Mouse (Mus musculus) embryonic facial prominence, embryonic 13.5 days (tissue): ENCODE measurements around the gene Bsn. TPM values are rescaled to one million over a fixed set of nuclear protein-coding genes. Genes with fewer than 3 reads are reported as not detected.

Experiments
- ATAC-seq: fragments of 200-750 bp; cut with Nextera tagmentation; 2 replicates; pipeline ENCODE4 v1.8.0; 2017; ENCODE audit warnings: low read depth; ENCODE audit not compliant: insufficient number of reproducible peaks, insufficient read depth, low FRiP score, low TSS enrichment
- H3K27ac ChIP-seq: fragments of 300-500 bp; sonication (generic); 2 replicates; pipeline ENCODE4 v1.5.1; 2015; ENCODE audit warnings: moderate library complexity, mild to moderate bottlenecking, inconsistent platforms
- H3K27me3 ChIP-seq: fragments of 300-500 bp; sonication (generic); 2 replicates; pipeline ENCODE4 v1.6.1; 2015; ENCODE audit warnings: mild to moderate bottlenecking, inconsistent platforms
- H3K36me3 ChIP-seq: fragments of 300-500 bp; sonication (generic); 2 replicates; pipeline ENCODE4 v1.6.1; 2015; ENCODE audit warnings: mild to moderate bottlenecking, inconsistent platforms
- H3K4me1 ChIP-seq: fragments of 300-500 bp; sonication (generic); 2 replicates; pipeline ENCODE4 v1.6.1; 2015; ENCODE audit warnings: inconsistent platforms
- H3K4me2 ChIP-seq: fragments of 300-500 bp; sonication (generic); 2 replicates; pipeline ENCODE4 v1.6.1; 2015; ENCODE audit warnings: moderate library complexity, mild to moderate bottlenecking, inconsistent platforms
- H3K4me3 ChIP-seq: fragments of 300-500 bp; sonication (generic); 2 replicates; pipeline ENCODE4 v1.5.1; 2015; ENCODE audit warnings: mild to moderate bottlenecking, inconsistent platforms
- H3K9ac ChIP-seq: fragments of 300-500 bp; sonication (generic); 2 replicates; pipeline ENCODE4 v1.6.1; 2015; ENCODE audit warnings: mild to moderate bottlenecking, inconsistent platforms
- H3K9me3 ChIP-seq: fragments of 300-500 bp; sonication (generic); 2 replicates; pipeline ENCODE4 v1.6.1; 2016; ENCODE audit warnings: inconsistent platforms
- WGBS: fragments of 180-500 bp; shearing (Covaris S2); methylation state at CpG from one replicate; pipeline ENCODE4 v1.1.7; 2015; ENCODE audit warnings: mixed read lengths; 5-methylcytosine and 5-hydroxymethylcytosine counted together
- polyA plus RNA-seq: library from polyadenylated mRNA; unstranded; fragments of >200 nt; fragmentation: Nextera tagmentation; extraction: Ambion mirVana; gene quantifications from 2 replicates; pipeline ENCODE4 v1.2.1, GENCODE M21; 2015

The Bsn gene
- polyA plus RNA-seq, 1 experiment from 2014 or later, result 0.63 TPM

DNA sequence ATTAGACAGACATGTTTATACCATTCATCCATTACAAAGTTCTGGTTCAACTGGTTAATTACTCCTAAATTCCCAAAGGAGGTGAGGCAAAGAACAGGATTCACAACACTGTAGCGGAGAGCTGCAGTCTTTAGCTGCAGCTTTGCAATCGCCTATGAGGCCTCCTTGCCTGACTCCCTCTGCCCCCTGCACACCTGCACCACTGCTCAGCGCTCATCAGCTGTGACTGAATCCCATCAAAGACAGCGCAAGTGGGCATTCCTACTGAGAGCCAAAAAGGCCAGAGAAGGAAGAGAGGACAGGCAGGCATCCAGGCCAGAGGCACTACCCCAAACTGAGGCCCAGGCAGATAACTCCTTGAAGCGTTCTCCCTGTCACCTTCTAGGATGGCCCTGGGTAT, 42.6 kb downstream of the Bsn start:
- no peak overlapping the region for H3K4me3 ChIP-seq
- H3K4me1 ChIP-seq, result no peaks in the 10 kb centered on the region
- H3K9ac ChIP-seq, result no peak overlapping the region
- no peak overlapping the region for H3K27ac ChIP-seq
- ATAC-seq, result no peak
- H3K9me3 ChIP-seq, result no peaks in the 10 kb centered on the region
- no peaks in the 10 kb centered on the region for H3K27me3 ChIP-seq
- 70% methylated on average over 5 of the region's 5 CpGs for WGBS
- H3K36me3 ChIP-seq, result no peaks in the 10 kb centered on the region
- no peak overlapping the region for H3K4me2 ChIP-seq

DNA sequence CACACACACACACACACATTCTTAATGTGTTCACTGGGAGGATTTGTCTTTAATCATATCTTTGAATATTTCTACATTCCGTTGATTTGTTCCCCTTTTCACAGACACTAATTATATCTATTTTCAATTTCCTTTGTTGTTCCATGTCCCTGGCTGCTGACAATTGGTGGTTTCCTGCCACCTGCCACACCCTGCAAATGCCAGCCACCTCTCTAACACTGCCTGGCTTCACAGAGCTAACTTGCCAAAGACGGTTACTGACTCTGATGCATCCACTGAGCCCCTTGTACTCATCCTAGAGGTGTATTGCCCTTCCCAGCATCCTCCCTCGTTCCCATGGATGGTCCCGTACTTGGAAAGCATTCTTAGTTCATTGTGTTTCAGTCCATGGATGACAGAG, 43.7 kb downstream of the Bsn start:
- H3K9ac ChIP-seq, result no peak overlapping the region
- H3K27ac ChIP-seq, result no peak overlapping the region
- H3K27me3 ChIP-seq, result no peaks in the 10 kb centered on the region
- no peaks in the 10 kb centered on the region for H3K36me3 ChIP-seq
- 76% methylated on average over 4 of the region's 4 CpGs for WGBS
- H3K9me3 ChIP-seq, result no peaks in the 10 kb centered on the region
- H3K4me1 ChIP-seq, result no peaks in the 10 kb centered on the region
- H3K4me3 ChIP-seq, result no peak overlapping the region
- ATAC-seq, result no peak
- H3K4me2 ChIP-seq, result no peak overlapping the region

DNA sequence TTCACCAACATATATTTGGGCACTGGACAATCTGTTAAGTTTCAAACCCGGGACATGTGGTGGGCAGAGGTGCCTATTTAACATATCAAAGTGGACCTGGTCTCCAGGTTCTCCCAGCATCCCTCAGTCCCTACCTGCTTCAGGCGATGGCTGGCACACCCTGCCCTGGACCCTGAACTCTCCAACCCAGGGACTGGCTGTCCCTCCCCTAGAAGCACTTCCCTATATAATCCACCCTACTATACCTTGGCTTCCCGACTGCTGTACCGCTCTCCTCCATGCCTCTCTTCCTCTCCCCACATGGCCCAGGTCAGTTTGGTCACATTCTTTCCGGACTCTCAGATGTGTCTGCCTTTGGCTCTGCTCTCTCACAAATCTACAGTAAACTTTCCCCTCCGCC, 44.4 kb downstream of the Bsn start:
- WGBS, result 62% methylated on average over 6 of the region's 6 CpGs
- Histone ChIP-seq H3K4me1 (no peaks in the 10 kb centered on the region), H3K27ac (no peak overlapping the region), H3K4me2 (no peak overlapping the region), H3K9ac (no peak overlapping the region), H3K4me3 (no peak overlapping the region), H3K9me3 (no peaks in the 10 kb centered on the region), H3K36me3 (no peaks in the 10 kb centered on the region), H3K27me3 (no peaks in the 10 kb centered on the region)
- ATAC-seq, result no peak

DNA sequence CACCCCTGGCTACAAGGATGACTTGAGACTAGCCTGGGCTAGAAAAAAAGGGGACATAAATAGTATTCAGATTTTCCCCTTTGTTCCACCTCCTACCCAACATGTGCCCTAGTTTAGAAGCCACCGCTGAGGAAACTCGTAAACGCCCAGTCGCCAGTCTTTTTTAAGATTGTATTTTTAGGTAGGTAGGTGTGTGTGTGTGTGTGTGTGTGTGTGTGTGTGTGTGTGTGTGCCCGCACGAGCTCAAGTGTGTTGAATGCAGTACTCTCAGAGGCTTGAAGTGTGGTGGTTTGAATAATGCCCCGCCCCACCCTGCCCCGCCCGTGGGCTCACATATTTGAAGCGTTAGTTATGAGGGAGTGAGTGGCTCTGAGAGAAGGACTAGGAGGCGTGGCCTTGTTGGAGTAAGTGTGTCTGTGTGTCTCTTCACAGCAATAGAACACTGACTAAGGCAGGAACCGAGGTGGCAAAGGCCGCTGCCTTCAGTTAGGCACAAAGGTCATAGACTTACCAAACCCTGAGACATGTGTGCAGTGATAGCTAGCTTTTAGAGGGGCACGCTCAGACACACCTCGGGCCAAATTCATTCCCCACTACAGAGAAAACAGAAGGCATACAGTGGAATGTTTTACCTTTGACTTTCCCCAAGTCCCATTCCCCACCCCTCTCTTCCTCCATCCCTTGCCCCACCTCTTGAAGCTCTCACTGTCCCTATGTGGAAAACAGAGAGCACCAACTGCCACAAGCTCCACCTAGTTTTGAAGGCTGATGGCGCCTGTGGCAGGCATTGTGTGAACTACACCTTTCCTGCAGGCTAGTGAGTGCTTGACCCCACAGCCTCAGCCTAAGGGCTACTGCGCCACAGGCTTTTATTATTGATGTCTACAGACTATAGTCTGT, 45.6 kb downstream of the Bsn start:
- Histone ChIP-seq H3K27me3 (no peaks in the 10 kb centered on the region), H3K4me2 (no peak overlapping the region), H3K4me1 (no peaks in the 10 kb centered on the region), H3K9me3 (no peaks in the 10 kb centered on the region), H3K9ac (no peak overlapping the region), H3K4me3 (no peak overlapping the region), H3K27ac (no peak overlapping the region), H3K36me3 (no peaks in the 10 kb centered on the region)
- ATAC-seq, result no peak
- WGBS, result 76% methylated on average over 17 of the region's 17 CpGs

DNA sequence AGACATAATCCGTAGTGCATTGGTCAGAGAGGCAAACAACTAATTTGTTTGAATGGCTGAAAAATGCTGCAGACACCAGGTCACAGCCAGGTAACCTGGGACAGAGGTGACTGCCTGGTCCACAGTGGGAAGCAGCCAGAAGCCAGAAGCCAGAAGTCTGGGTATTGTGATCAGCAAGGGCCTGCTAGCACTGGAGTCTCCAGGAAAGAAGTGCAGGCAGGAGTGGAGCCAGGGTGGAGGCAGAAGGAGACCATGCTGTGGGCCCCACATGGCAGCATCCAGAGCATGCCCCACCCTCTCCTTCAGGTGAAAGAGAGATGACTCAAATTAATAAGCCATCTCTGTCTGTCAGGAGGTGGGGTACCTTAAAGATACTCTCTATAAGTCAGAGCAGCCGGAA, 46.7 kb downstream of the Bsn start:
- Histone ChIP-seq H3K4me3 (no peak overlapping the region), H3K27ac (no peak overlapping the region), H3K27me3 (no peaks in the 10 kb centered on the region), H3K9ac (no peak overlapping the region), H3K4me2 (no peak overlapping the region), H3K9me3 (no peaks in the 10 kb centered on the region), H3K36me3 (no peaks in the 10 kb centered on the region), H3K4me1 (no peaks in the 10 kb centered on the region)
- ATAC-seq, result no peak
- WGBS, result 71% methylated on average over 2 of the region's 2 CpGs

DNA sequence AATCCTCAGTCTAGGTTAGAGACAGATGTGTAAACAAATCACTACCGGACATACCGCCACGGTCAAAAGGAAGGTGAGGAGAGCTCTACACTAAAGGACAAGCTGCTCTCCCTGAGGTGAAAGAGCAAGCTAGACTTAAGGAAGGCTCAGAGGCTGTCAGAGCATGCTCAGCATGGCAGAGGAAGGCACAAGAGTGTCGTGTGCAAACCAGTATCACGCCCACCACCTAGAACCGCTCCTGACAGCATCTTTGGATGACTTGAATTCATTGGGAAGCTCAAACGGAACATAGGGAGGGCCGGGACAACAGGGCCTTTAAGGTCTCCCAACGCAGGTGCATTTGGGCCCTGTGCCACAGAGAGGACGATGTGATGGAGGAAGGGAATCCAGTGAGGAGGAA, 48.8 kb downstream of the Bsn start:
- H3K9me3 ChIP-seq, result no peaks in the 10 kb centered on the region
- WGBS, result 88% methylated on average over 10 of the region's 10 CpGs
- H3K27ac ChIP-seq, result no peak overlapping the region
- H3K36me3 ChIP-seq, result no peaks in the 10 kb centered on the region
- H3K27me3 ChIP-seq, result no peaks in the 10 kb centered on the region
- H3K4me2 ChIP-seq, result no peak overlapping the region
- no peak for ATAC-seq
- H3K4me3 ChIP-seq, result no peak overlapping the region
- H3K9ac ChIP-seq, result no peak overlapping the region
- H3K4me1 ChIP-seq, result peaks cover 14% of the 10 kb centered on the region

DNA sequence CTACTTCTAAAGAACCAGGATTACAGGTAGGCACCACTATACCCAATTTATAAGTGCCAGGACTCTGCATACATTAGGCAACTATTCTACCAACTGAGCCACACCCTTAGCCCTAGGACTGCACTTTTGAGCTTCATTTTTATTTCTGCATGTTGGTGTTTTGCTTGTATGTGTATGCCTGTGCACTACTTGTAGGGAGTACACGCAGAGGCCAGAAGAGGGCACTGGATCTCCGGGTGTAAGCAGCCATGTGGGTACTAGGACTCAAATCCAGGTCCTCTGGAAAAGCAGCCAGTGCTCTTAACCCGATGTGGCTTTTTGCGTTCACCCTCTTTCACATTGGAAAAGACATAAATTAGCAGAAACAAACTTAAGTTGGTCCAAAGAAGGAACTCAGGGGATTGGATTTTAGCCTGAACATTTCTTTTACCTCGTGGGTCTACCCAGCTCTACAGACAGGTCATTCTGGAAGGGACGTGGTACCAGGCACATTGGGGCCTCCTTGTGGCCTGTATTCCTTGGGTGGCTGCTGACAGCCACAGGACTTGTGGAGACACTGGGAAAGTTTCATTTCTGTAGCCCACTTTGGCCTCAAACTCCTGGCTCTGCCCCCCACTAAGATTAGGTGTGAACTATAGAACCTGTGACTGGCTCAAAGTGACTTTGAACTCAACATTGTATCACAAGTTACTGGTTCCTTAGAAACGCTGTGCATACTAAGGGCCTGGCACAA, 50.1 kb downstream of the Bsn start:
- Histone ChIP-seq H3K4me3 (no peak overlapping the region), H3K27ac (no peak overlapping the region), H3K9me3 (no peaks in the 10 kb centered on the region), H3K27me3 (no peaks in the 10 kb centered on the region), H3K4me1 (peaks cover 14% of the 10 kb centered on the region), H3K36me3 (no peaks in the 10 kb centered on the region), H3K4me2 (no peak overlapping the region), H3K9ac (no peak overlapping the region)
- ATAC-seq, result no peak
- WGBS, result 81% methylated on average over 7 of the region's 7 CpGs

DNA sequence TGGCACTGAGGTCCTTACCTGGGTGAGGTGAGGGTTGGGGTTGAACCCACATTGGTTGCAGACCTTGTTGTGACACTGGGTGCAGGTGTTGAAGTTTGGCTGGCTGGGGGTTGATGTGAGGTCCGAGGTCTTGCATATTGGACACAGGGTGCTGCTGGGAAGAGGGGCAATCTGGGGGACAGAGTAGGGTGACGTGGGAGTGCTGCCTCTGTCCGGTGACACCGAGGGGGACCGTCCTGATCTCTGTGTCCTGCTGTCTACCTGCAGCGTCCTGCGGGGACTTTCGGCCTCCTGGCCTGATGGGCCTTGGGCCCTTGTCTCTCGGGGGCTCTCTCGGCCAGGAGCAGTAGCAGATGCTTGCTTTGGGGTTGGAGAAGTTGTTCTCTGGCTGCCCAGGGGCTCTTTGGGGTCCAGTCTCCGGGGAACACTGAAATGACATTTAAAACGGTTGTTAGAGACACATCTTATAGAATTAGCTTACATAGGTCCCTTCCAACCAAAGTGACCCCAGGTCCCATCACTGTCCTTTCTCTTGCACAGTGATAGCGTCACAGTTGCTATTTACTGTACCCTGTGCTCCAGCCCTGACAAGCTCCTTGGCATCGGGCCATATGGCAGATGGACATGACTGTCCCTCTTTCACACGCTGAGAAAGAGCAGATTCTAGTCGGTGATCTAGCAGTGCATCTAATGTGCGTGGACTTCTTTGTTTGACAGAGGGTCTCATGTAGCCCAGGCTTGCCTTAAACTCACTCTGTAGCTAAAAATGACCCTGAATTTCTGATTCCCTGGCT, 50.8 kb downstream of the Bsn start:
- peaks cover 14% of the 10 kb centered on the region for H3K4me1 ChIP-seq
- H3K27me3 ChIP-seq, result no peaks in the 10 kb centered on the region
- H3K36me3 ChIP-seq, result no peaks in the 10 kb centered on the region
- H3K4me2 ChIP-seq, result no peak overlapping the region
- ATAC-seq, result no peak
- WGBS, result 89% methylated on average over 17 of the region's 17 CpGs
- H3K9me3 ChIP-seq, result no peaks in the 10 kb centered on the region
- H3K4me3 ChIP-seq, result no peak overlapping the region
- H3K9ac ChIP-seq, result no peak overlapping the region
- H3K27ac ChIP-seq, result no peak overlapping the region

DNA sequence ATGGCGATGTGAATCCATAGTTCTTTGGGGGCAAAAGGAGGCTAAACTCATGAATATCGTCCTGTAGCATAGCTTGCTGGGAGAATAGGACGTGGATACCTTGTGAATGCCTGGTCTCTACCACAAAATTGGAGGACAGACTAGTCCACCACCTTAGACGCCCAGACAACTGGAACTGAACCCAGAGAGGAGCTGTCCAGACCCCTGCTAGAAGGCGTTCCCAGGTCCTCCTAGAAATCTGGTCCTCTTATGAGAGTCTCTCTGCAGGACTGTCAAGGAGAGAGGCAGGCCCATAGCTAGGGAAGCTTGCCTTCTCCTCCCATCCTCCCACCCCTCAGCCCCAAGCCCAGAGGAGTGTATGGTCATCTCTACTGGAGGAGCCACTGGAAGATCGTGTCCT, 52.1 kb downstream of the Bsn start:
- H3K4me2 ChIP-seq, result no peak overlapping the region
- H3K9ac ChIP-seq, result no peak overlapping the region

DNA sequence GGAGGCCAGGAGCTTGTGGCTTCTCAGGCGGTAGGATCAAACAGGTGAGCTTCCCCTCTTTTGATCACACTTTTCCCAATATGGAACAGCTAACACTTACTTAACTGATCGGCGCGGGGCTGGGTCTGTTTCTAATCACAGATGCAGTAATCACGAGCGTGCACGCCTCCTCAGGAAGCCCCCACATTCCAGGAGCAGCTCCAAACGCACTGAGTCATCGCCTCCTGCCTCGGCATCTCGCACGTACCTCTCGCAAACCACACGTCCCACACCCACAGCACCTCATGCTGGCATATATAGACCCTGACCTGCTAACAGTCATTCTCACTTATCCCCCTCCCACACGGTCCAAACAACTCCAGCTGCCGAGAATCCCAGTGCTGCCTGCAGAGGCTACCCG, 52.7 kb downstream of the Bsn start:
- H3K4me1 ChIP-seq, result peaks cover 14% of the 10 kb centered on the region
- no peaks in the 10 kb centered on the region for H3K27me3 ChIP-seq
- H3K36me3 ChIP-seq, result no peaks in the 10 kb centered on the region
- WGBS, result 22% methylated on average over 17 of the region's 17 CpGs
- no peak overlapping the region for H3K4me3 ChIP-seq
- H3K4me2 ChIP-seq, result peak overlapping the region; percentile 24
- 0 out of 2 replicates have a peak overlapping the region, but pooled peaks have one; percentile 27 for H3K9ac ChIP-seq
- no peak for ATAC-seq
- H3K9me3 ChIP-seq, result no peaks in the 10 kb centered on the region
- 0 out of 2 replicates have a peak overlapping the region, but pooled peaks have one; percentile 5 for H3K27ac ChIP-seq

More for the DNA sequence above, 52.1 kb downstream of the Bsn start:
- H3K4me1 ChIP-seq, result peaks cover 14% of the 10 kb centered on the region
- no peaks in the 10 kb centered on the region for H3K27me3 ChIP-seq
- 73% methylated on average over 6 of the region's 6 CpGs for WGBS
- ATAC-seq, result no peak
- H3K27ac ChIP-seq, result no peak overlapping the region
- H3K36me3 ChIP-seq, result no peaks in the 10 kb centered on the region
- H3K4me3 ChIP-seq, result no peak overlapping the region
- H3K9me3 ChIP-seq, result no peaks in the 10 kb centered on the region

DNA sequence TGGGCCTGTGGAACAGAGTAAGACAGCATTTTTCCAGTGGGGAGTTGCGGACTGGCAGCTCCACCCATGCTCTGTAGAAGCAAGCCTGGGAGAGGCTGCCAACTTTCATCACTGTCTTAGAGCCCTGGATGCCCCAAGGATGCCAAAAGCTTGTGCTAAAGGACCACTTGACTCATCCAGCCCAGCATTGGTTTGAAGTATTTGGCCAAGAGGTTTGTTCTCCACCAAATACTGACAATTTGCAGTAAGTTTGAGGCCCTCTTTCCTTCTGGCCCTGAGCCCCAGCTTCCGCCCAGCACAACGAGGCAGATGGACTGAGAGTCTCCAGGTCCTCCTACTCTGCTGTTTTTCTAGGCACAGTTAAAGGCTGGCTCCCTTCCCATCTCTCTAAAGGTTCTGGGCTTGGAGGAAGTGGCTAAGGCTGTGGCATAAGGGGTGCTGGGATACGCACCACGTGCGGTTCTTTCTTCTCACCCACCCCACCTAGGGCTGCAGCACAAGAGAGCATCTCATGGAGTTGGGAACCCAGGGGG, 53.2 kb downstream of the Bsn start:
- WGBS, result 66% methylated on average over 6 of the region's 6 CpGs
- Histone ChIP-seq H3K36me3 (no peaks in the 10 kb centered on the region), H3K9me3 (no peaks in the 10 kb centered on the region), H3K27me3 (no peaks in the 10 kb centered on the region), H3K9ac (0 out of 2 replicates have a peak overlapping the region, but pooled peaks have one; percentile 27), H3K4me1 (peaks cover 14% of the 10 kb centered on the region), H3K4me2 (peak overlapping the region; percentile 24), H3K27ac (0 out of 2 replicates have a peak overlapping the region, but pooled peaks have one; percentile 5), H3K4me3 (no peak overlapping the region)
- ATAC-seq, result no peak
